Mouse (Mus musculus): ENCODE data around the gene Cab39. TPM values are rescaled to one million over a fixed set of nuclear protein-coding genes. Genes with fewer than 3 reads are reported as not detected.

The Cab39 gene
- polyA plus RNA-seq (2012; rRNA removed) (59.4 and 61.4 TPM in 2 replicates), polyA plus RNA-seq (2014; fragmentation: Nextera tagmentation; extraction: Ambion mirVana) (48.9 and 49.2 TPM in 2 replicates)

DNA sequence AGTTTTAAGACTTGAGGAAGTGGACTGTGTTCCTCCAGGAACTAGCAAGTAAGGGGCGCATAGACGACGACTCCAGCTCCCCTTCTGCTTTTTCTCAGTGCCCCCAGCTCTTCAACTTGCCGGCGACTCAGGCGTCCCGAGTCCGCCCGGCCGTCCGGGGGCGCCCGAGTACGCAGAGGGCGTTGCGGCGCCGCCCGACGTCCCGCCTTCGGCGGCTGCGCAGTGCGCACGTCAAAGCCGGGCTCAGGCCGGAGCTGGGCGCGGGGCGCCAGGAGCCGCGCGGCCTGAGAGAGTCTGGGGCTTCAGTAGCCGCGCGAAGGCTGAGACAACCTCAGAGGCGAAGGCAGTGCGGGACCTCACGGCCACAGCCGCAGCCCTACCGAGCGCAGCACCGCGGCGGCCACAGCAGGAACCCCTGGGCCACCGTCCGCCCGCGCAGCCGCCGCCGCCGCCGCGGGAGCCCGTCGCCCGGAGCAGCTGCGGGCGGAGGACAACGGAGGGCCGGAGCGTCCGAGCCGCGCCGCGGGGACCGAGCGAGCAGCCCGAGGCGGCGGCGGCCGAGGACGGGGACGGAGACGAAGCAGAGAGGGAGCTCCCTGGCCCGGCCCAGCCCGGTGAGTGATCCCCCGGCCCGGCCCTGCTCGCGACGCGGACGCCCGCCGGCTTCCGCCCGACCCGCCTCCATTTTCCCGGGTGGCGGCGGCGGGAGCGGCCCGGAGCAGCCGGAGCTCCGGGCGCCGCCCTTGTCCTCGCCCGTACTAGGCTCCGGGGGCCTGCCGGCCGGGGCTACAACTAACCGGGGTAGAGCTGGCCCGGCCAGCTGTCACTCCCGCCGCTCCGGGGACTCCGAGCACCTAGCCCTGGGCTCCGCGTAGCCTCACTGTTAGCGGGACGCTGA, at the start of gene Cab39:
Cab39 (plus strand) TSS at position 234 of the 898 bp plus-strand sequence.
- Histone ChIP-seq H3K27me3 (ENCODE audit: control insufficient read depth, insufficient read depth, low read length) (no peaks in the 10 kb centered on the region), H3K4me2 (replicated peaks; ENCODE audit: low read depth, low read length, severe bottlenecking) (peak within 1 kb of the TSS; percentile 83), H3K27ac (replicated peaks; ENCODE audit: low read depth, low read length) (peak within 1 kb of the TSS; percentile 92), H3K4me1 (ENCODE audit: control insufficient read depth, insufficient read depth, low read length) (0 out of 2 replicates have a peak, but pooled peaks cover 2% of the 10 kb centered on the region), H3K36me3 (ENCODE audit: control insufficient read depth, insufficient read depth, low read length) (0 out of 2 replicates have a peak, but pooled peaks cover 3% of the 10 kb centered on the region), H3K4me3 (replicated peaks; ENCODE audit: low read length) (peak within 1 kb of the TSS; percentile 98), H3K9me3 (ENCODE audit: control insufficient read depth, low read length) (no peaks in the 10 kb centered on the region), H3K9ac (ENCODE audit: low read depth, low read length, severe bottlenecking) (peak within 1 kb of the TSS; percentile 97)
- peak; percentile 95 for ATAC-seq (ENCODE audit: low FRiP score, low read depth)
- TF ChIP-seq POLR2A (IDR thresholded peaks at IDR 0.05; ENCODE audit: borderline replicate concordance, extremely low read depth, insufficient read depth, insufficient read length) = peak; percentile 98
- under 1% methylated on average over 53 of the region's 118 CpGs for WGBS
- peak; percentile 84 for DNase-seq (ENCODE audit: low spot score)

DNA sequence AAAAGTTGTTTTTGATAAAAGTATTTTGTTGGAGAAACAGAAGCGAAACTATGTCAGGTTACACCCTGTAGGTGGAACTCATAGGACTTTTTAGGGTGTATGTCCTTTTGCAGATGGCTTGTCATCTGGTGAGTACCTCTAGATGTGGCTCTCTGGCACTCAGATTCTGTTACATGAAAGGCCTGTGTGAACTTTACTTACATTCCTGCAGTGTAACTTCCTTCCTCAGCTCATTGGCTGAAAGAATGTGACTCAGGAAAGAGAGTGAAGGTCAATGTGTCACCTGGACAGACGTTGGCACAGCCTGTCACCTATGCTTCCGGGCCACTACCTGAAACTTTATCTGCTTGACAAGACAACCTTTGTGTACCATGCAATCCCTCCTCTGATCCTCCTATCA, 48.7 kb upstream of the Cab39 start:
- ATAC-seq (ENCODE audit: low FRiP score, low read depth) (no peak), DNase-seq (ENCODE audit: low spot score) (no peak)
- TF ChIP-seq POLR2A (IDR thresholded peaks at IDR 0.05; ENCODE audit: borderline replicate concordance, extremely low read depth, insufficient read depth, insufficient read length) = no peak
- H3K27me3 ChIP-seq (ENCODE audit: control insufficient read depth, insufficient read depth, low read length) = no peaks in the 10 kb centered on the region
- no peaks in the 10 kb centered on the region for H3K9me3 ChIP-seq (ENCODE audit: control insufficient read depth, low read length)
- H3K4me3 ChIP-seq (replicated peaks; ENCODE audit: low read length) = no peak overlapping the region
- no peak overlapping the region for H3K4me2 ChIP-seq (replicated peaks; ENCODE audit: low read depth, low read length, severe bottlenecking)
- H3K9ac ChIP-seq (ENCODE audit: low read depth, low read length, severe bottlenecking) = no peak overlapping the region
- H3K4me1 ChIP-seq (ENCODE audit: control insufficient read depth, insufficient read depth, low read length) = no peaks in the 10 kb centered on the region
- WGBS = 77% methylated on average over 3 of the region's 3 CpGs
- H3K36me3 ChIP-seq (ENCODE audit: control insufficient read depth, insufficient read depth, low read length) = no peaks in the 10 kb centered on the region
- no peak overlapping the region for H3K27ac ChIP-seq (replicated peaks; ENCODE audit: low read depth, low read length)

DNA sequence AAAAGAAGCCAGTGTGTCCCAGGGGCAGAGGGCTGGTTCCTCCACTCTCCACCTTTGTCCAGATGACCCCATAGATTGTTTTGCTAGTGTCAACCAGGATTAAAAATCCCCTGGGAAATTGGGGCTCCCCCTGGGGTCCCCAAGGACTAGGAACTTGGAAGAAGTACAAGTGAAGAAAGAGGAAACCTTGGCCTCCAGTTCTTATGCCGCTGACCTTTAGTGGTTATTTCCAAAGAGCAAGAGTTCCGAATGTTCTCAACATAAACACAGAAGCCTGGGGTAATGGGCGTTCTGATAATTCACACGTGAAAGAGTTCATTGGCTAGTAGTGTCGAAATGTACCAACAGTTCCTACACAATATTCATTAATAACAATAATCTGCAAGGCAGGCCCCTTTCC, 46.7 kb upstream of the Cab39 start:
- 82% methylated on average over 5 of the region's 5 CpGs for WGBS
- no peaks in the 10 kb centered on the region for H3K36me3 ChIP-seq (ENCODE audit: control insufficient read depth, insufficient read depth, low read length)
- H3K4me3 ChIP-seq (replicated peaks; ENCODE audit: low read length) = no peak overlapping the region
- no peak for TF ChIP-seq POLR2A (IDR thresholded peaks at IDR 0.05; ENCODE audit: borderline replicate concordance, extremely low read depth, insufficient read depth, insufficient read length)
- H3K4me1 ChIP-seq (ENCODE audit: control insufficient read depth, insufficient read depth, low read length) = no peaks in the 10 kb centered on the region
- DNase-seq (ENCODE audit: low spot score) = no peak
- no peak overlapping the region for H3K27ac ChIP-seq (replicated peaks; ENCODE audit: low read depth, low read length)
- no peak overlapping the region for H3K4me2 ChIP-seq (replicated peaks; ENCODE audit: low read depth, low read length, severe bottlenecking)
- no peaks in the 10 kb centered on the region for H3K27me3 ChIP-seq (ENCODE audit: control insufficient read depth, insufficient read depth, low read length)
- H3K9ac ChIP-seq (ENCODE audit: low read depth, low read length, severe bottlenecking) = no peak overlapping the region
- H3K9me3 ChIP-seq (ENCODE audit: control insufficient read depth, low read length) = no peaks in the 10 kb centered on the region
- no peak for ATAC-seq (ENCODE audit: low FRiP score, low read depth)

DNA sequence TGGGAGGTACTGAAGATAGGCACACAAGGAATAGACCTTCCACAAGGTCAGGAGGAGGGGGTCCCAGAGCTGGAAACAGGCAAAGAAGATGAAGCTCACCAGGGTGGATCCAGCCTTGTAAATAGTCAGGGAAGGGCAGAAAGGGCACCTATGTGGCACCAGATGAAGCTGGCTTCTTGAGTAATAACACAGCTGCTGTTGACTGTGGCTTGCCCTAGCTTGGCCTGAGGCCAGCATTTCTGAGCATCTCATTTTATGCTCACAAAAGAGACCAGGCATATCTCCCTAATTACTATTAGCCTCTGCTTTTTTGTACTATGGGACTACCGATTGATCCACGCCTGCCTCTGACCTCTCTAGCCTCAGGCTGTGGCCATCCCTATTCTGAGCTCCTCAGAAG, 43.4 kb upstream of the Cab39 start:
- TF ChIP-seq POLR2A (IDR thresholded peaks at IDR 0.05; ENCODE audit: borderline replicate concordance, extremely low read depth, insufficient read depth, insufficient read length) = no peak
- no peaks in the 10 kb centered on the region for H3K4me1 ChIP-seq (ENCODE audit: control insufficient read depth, insufficient read depth, low read length)
- ATAC-seq (ENCODE audit: low FRiP score, low read depth) (no peak), DNase-seq (ENCODE audit: low spot score) (no peak)
- no peak overlapping the region for H3K9ac ChIP-seq (ENCODE audit: low read depth, low read length, severe bottlenecking)
- H3K36me3 ChIP-seq (ENCODE audit: control insufficient read depth, insufficient read depth, low read length) = no peaks in the 10 kb centered on the region
- H3K4me3 ChIP-seq (replicated peaks; ENCODE audit: low read length) = no peak overlapping the region
- 76% methylated on average over 2 of the region's 2 CpGs for WGBS
- no peaks in the 10 kb centered on the region for H3K9me3 ChIP-seq (ENCODE audit: control insufficient read depth, low read length)
- no peak overlapping the region for H3K27ac ChIP-seq (replicated peaks; ENCODE audit: low read depth, low read length)
- H3K4me2 ChIP-seq (replicated peaks; ENCODE audit: low read depth, low read length, severe bottlenecking) = no peak overlapping the region
- no peaks in the 10 kb centered on the region for H3K27me3 ChIP-seq (ENCODE audit: control insufficient read depth, insufficient read depth, low read length)

DNA sequence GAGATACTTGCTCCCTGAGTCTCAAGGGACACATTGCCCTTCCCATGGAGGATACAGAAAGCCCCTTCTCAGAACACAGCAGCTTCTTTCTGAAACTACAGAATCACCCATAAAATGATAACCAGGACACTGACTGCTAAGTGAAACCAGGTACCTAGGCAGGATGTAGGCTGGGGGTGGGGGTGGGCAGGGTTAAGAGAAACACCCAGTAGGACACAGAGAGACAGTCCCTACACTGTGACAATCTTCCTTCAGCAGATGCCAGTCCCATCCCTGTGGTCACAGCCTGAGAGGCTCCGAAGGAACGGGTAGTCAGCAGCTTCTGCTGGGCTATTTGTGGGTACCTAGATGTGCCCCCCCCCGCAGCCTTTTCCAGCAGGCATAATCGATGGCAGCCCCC, 42.6 kb upstream of the Cab39 start:
- no peak overlapping the region for H3K4me2 ChIP-seq (replicated peaks; ENCODE audit: low read depth, low read length, severe bottlenecking)
- no peaks in the 10 kb centered on the region for H3K9me3 ChIP-seq (ENCODE audit: control insufficient read depth, low read length)
- no peak overlapping the region for H3K4me3 ChIP-seq (replicated peaks; ENCODE audit: low read length)
- 90% methylated on average over 4 of the region's 4 CpGs for WGBS
- H3K36me3 ChIP-seq (ENCODE audit: control insufficient read depth, insufficient read depth, low read length) = no peaks in the 10 kb centered on the region
- H3K27ac ChIP-seq (replicated peaks; ENCODE audit: low read depth, low read length) = no peak overlapping the region
- no peaks in the 10 kb centered on the region for H3K4me1 ChIP-seq (ENCODE audit: control insufficient read depth, insufficient read depth, low read length)
- ATAC-seq (ENCODE audit: low FRiP score, low read depth) (no peak), DNase-seq (ENCODE audit: low spot score) (no peak)
- no peak overlapping the region for H3K9ac ChIP-seq (ENCODE audit: low read depth, low read length, severe bottlenecking)
- no peak for TF ChIP-seq POLR2A (IDR thresholded peaks at IDR 0.05; ENCODE audit: borderline replicate concordance, extremely low read depth, insufficient read depth, insufficient read length)
- H3K27me3 ChIP-seq (ENCODE audit: control insufficient read depth, insufficient read depth, low read length) = no peaks in the 10 kb centered on the region

Measured in limb, embryonic 14.5 days (tissue).